Mouse (Mus musculus) bone marrow, adult 2 months (tissue): ENCODE results near the gene Myh11.
A peak's percentile ranks its signal among the peaks of the same experiment; 100 is the strongest.

ENCODE experiments used
- CTCF ChIP-seq: fragments of 200-500 bp; IDR thresholded peaks from 2 replicates; pipeline ENCODE4 v1.5.1; 2011; ENCODE audit warnings: low read length, control low read depth; ENCODE audit not compliant: control insufficient read depth, insufficient read depth
- POLR2A ChIP-seq: fragments of 200-500 bp; IDR thresholded peaks from 2 replicates; pipeline ENCODE4 v1.6.1; 2011; ENCODE audit warnings: low read depth, mild to moderate bottlenecking, control low read depth, low read length, borderline replicate concordance; ENCODE audit not compliant: control insufficient read depth

DNA sequence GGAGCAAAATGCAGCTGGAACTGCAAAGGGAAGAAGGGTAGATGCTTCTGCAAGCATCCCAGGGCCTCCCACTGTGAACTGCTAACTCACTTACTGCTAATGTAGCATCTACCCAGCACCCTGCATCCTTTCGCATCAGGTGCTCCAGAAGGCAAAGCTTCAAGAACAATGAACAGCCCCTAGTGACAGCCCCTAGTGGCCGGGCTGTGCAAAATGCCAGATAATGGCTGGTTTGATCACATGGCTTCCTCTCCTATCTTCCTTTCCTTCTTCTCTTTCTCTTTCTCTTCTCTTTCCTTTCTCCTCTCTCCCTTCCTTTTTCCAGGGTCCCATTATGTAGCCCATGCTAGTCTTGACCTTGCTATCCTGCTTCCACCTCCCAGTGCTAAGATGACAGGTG is 48.6 kb downstream of the Myh11 start:
- TF ChIP-seq POLR2A (no peak), CTCF (peak; percentile 43; the same call in 1 of the 2 replicates)
